ENCODE assay signal across 9 mouse cellular contexts in the genomic region with DNA sequence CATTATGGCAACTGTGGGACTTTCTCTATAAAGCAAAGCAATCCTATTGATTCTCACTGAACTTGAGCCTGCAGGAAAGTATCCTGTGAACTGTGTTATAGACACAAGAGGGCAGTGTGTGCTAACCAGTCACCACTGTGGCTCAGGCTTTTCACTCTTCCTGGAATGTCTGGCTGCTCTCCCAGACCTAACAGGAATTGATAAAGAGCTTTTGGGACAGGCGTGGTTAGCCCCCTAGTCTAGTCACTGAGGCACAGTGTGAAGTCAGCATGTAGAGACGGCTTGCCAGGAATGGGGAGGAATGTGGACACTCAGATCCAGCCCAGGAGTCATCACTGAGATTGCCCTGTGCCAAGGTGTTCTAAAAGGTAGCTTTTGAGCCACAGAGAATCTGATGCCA. TPM values are rescaled to one million over a fixed set of nuclear protein-coding genes. Genes with fewer than 3 reads are reported as not detected.
DNase-seq lines count a peak whose midpoint lies in the region; ATAC-seq and TF ChIP-seq lines count a peak whose summit lies in the region.
"Had no signal": no experiment of that assay in that cellular context is flagged by ENCODE, and none has a peak within 500 bp of the region (broad histone marks: within the 10 kb centered on the region; RNA-seq: fewer than 3 reads in every experiment).

No protein-coding gene starts in this region.

- no peak overlapping the region for H3K9ac ChIP-seq in embryonic facial prominence, embryonic 13.5 days
- H3K9ac ChIP-seq in limb, embryonic 14.5 days (ENCODE audit: low read depth, low read length, severe bottlenecking): no peak overlapping the region
- H3K9ac ChIP-seq in midbrain, embryonic 16.5 days (ENCODE audit: low read depth, low read length): no peak overlapping the region
- no peak overlapping the region for H3K9ac ChIP-seq in stomach, postnatal 0 days (ENCODE audit: low read length)

- no peaks in the 10 kb centered on the region for H3K36me3 ChIP-seq in embryonic facial prominence, embryonic 13.5 days
- H3K36me3 ChIP-seq in kidney, adult 2 months (ENCODE audit: control insufficient read depth, insufficient read depth, low read length): no peaks in the 10 kb centered on the region
- H3K36me3 ChIP-seq in limb, embryonic 14.5 days (ENCODE audit: control insufficient read depth, insufficient read depth, low read length): no peaks in the 10 kb centered on the region
- no peaks in the 10 kb centered on the region for H3K36me3 ChIP-seq in midbrain, embryonic 16.5 days (ENCODE audit: control insufficient read depth, insufficient read depth, low read length)
- no peaks in the 10 kb centered on the region for H3K36me3 ChIP-seq in stomach, postnatal 0 days (ENCODE audit: control insufficient read depth, insufficient read depth, low read length)

- WGBS in embryonic facial prominence, embryonic 13.5 days: 0% methylated on average over 2 of the region's 2 CpGs
- WGBS in kidney, adult 2 months: 1% methylated on average over 2 of the region's 2 CpGs
- 4% methylated on average over 2 of the region's 2 CpGs for WGBS in limb, embryonic 14.5 days
- 7% methylated on average over 2 of the region's 2 CpGs for WGBS in midbrain, embryonic 16.5 days
- WGBS in stomach, postnatal 0 days: 0% methylated on average over 2 of the region's 2 CpGs

- TF ChIP-seq POLR2A in kidney, adult 2 months (IDR thresholded peaks at IDR 0.05; ENCODE audit: low read depth, low read length): no peak
- TF ChIP-seq POLR2A in limb, embryonic 14.5 days (IDR thresholded peaks at IDR 0.05; ENCODE audit: borderline replicate concordance, extremely low read depth, insufficient read depth, insufficient read length): no peak

- peak; percentile 94 for ATAC-seq in CD4-positive, CD25-positive, alpha-beta regulatory T cell, adult 4 months
- ATAC-seq in embryonic facial prominence, embryonic 13.5 days (ENCODE audit: insufficient number of reproducible peaks, insufficient read depth, low FRiP score, low TSS enrichment, low read depth): 0 out of 2 replicates have a peak, but pooled peaks have one; percentile 29
- ATAC-seq in limb, embryonic 14.5 days (ENCODE audit: low FRiP score, low read depth): peak; percentile 85
- ATAC-seq in midbrain, embryonic 16.5 days: peak; percentile 87
- ATAC-seq in stomach, postnatal 0 days (ENCODE audit: low FRiP score, low TSS enrichment): peak; percentile 82

- H3K27ac ChIP-seq in embryonic facial prominence, embryonic 13.5 days: no peak overlapping the region
- no peak overlapping the region for H3K27ac ChIP-seq in kidney, adult 2 months (ENCODE audit: insufficient read depth, low read depth, low read length)
- H3K27ac ChIP-seq in limb, embryonic 14.5 days (replicated peaks; ENCODE audit: low read depth, low read length): no peak overlapping the region
- no peak overlapping the region for H3K27ac ChIP-seq in midbrain, embryonic 16.5 days (ENCODE audit: low read length)
- H3K27ac ChIP-seq in stomach, postnatal 0 days (replicated peaks): no peak overlapping the region

- peak; percentile 60 to 78 for DNase-seq in adrenal gland, postnatal 36 days
- peak; percentile 74 to 83 for DNase-seq in heart, adult 9 months (ENCODE audit: low spot score in 2 of 2)
- peak; percentile 86 for DNase-seq in kidney, adult 2 months
- peak; percentile 95 for DNase-seq in limb, embryonic 14.5 days (ENCODE audit: low spot score)
- peak; percentile 60 for DNase-seq in stomach, postnatal 0 days (ENCODE audit: low spot score)

- peaks cover 18% of the 10 kb centered on the region for H3K4me1 ChIP-seq in embryonic facial prominence, embryonic 13.5 days
- no peaks in the 10 kb centered on the region for H3K4me1 ChIP-seq in kidney, adult 2 months (ENCODE audit: control insufficient read depth, insufficient read depth, low read length)
- 0 out of 2 replicates have a peak, but pooled peaks cover 5% of the 10 kb centered on the region for H3K4me1 ChIP-seq in limb, embryonic 14.5 days (ENCODE audit: control insufficient read depth, insufficient read depth, low read length)
- H3K4me1 ChIP-seq in midbrain, embryonic 16.5 days (ENCODE audit: control insufficient read depth, insufficient read depth, low read length): no peaks in the 10 kb centered on the region
- no peaks in the 10 kb centered on the region for H3K4me1 ChIP-seq in stomach, postnatal 0 days (replicated peaks; ENCODE audit: control insufficient read depth, insufficient read depth)

- H3K4me3 ChIP-seq in embryonic facial prominence, embryonic 13.5 days: no peak overlapping the region
- no peak overlapping the region for H3K4me3 ChIP-seq in kidney, adult 2 months (ENCODE audit: insufficient read depth, low read depth, low read length)
- no peak overlapping the region for H3K4me3 ChIP-seq in limb, embryonic 14.5 days (replicated peaks; ENCODE audit: low read length)
- H3K4me3 ChIP-seq in midbrain, embryonic 16.5 days (ENCODE audit: low read depth, low read length): no peak overlapping the region
- H3K4me3 ChIP-seq in stomach, postnatal 0 days (ENCODE audit: low read depth, low read length): no peak overlapping the region

- no peak for TF ChIP-seq EP300 in stomach, postnatal 0 days (optimal IDR thresholded peaks at IDR 0.05)

- H3K9me3 ChIP-seq in embryonic facial prominence, embryonic 13.5 days: no peaks in the 10 kb centered on the region
- no peaks in the 10 kb centered on the region; the same call in 1 of the 2 replicates for H3K9me3 ChIP-seq in limb, embryonic 14.5 days (ENCODE audit: control insufficient read depth, low read length)
- H3K9me3 ChIP-seq in midbrain, embryonic 16.5 days (replicated peaks; ENCODE audit: control insufficient read depth, low read length, poor library complexity, severe bottlenecking): no peaks in the 10 kb centered on the region
- no peaks in the 10 kb centered on the region for H3K9me3 ChIP-seq in stomach, postnatal 0 days (ENCODE audit: control insufficient read depth, low read length)

- TF ChIP-seq CTCF in kidney, adult 2 months (conservative IDR thresholded peaks at IDR 0.05; ENCODE audit: insufficient read depth, insufficient read length, low read depth, low read length): peak; percentile 88
- peak; percentile 97 for TF ChIP-seq CTCF in stomach, postnatal 0 days (IDR thresholded peaks at IDR 0.05; ENCODE audit: low read depth)

- no peak overlapping the region for H3K4me2 ChIP-seq in embryonic facial prominence, embryonic 13.5 days
- no peak overlapping the region for H3K4me2 ChIP-seq in limb, embryonic 14.5 days (replicated peaks; ENCODE audit: low read depth, low read length, severe bottlenecking)
- H3K4me2 ChIP-seq in midbrain, embryonic 16.5 days (ENCODE audit: low read length): no peak overlapping the region
- no peak overlapping the region for H3K4me2 ChIP-seq in stomach, postnatal 0 days (replicated peaks; ENCODE audit: low read depth)

- no peaks in the 10 kb centered on the region for H3K27me3 ChIP-seq in embryonic facial prominence, embryonic 13.5 days
- no peaks in the 10 kb centered on the region for H3K27me3 ChIP-seq in kidney, adult 2 months (replicated peaks; ENCODE audit: control insufficient read depth, insufficient read depth, low read length)
- no peaks in the 10 kb centered on the region for H3K27me3 ChIP-seq in limb, embryonic 14.5 days (ENCODE audit: control insufficient read depth, insufficient read depth, low read length)
- H3K27me3 ChIP-seq in midbrain, embryonic 16.5 days (ENCODE audit: control insufficient read depth, insufficient read depth, low read depth, low read length): no peaks in the 10 kb centered on the region
- H3K27me3 ChIP-seq in stomach, postnatal 0 days (ENCODE audit: control insufficient read depth, insufficient read depth, low read length): no peaks in the 10 kb centered on the region

RNA-seq across cellular contexts. Expression of a gene that starts 16.4 kb away (rescaled TPM):
- polyA plus RNA-seq in CD4-positive, CD25-positive, alpha-beta regulatory T cell, adult 4 months (2017; shearing (Covaris generic)): not detected
- not detected for total RNA-seq in adrenal gland, postnatal 36 days (2021)
- polyA plus RNA-seq in embryonic facial prominence, embryonic 13.5 days (2015; fragmentation: Nextera tagmentation; extraction: Ambion mirVana): not detected in 2 replicates
- polyA plus RNA-seq in kidney, adult 2 months (2012; rRNA removed): not detected in 2 replicates
- not detected in 2 replicates for polyA plus RNA-seq in limb, embryonic 14.5 days (2012; rRNA removed)
- polyA plus RNA-seq in limb, embryonic 14.5 days (2014; fragmentation: Nextera tagmentation; extraction: Ambion mirVana): not detected in 2 replicates
- polyA plus RNA-seq in midbrain, embryonic 16.5 days (2015; fragmentation: Nextera tagmentation; extraction: Ambion mirVana): not detected in 2 replicates
- not detected in 2 replicates for polyA plus RNA-seq in stomach, postnatal 0 days (2015; fragmentation: Nextera tagmentation; extraction: Ambion mirVana)
- polyA plus RNA-seq: large intestine, adult 2 months had no signal

RNA-seq across cellular contexts. Expression of a gene that starts 19.2 kb away (rescaled TPM):
- 1 to 10 TPM in 1 of 2 experiments, under 1 TPM in 1; 0.43 to 1.4 TPM for polyA plus RNA-seq in CD4-positive, CD25-positive, alpha-beta regulatory T cell, adult 4 months (2017; shearing (Covaris generic))
- total RNA-seq in adrenal gland, postnatal 36 days (2021): not detected
- polyA plus RNA-seq in embryonic facial prominence, embryonic 13.5 days (2015; fragmentation: Nextera tagmentation; extraction: Ambion mirVana): 0.14 and 0.78 TPM in 2 replicates
- not detected in 2 replicates for polyA plus RNA-seq in kidney, adult 2 months (2012; rRNA removed)
- polyA plus RNA-seq in limb, embryonic 14.5 days (2012; rRNA removed): not detected in 2 replicates
- polyA plus RNA-seq in limb, embryonic 14.5 days (2014; fragmentation: Nextera tagmentation; extraction: Ambion mirVana): not detected in 2 replicates
- polyA plus RNA-seq in midbrain, embryonic 16.5 days (2015; fragmentation: Nextera tagmentation; extraction: Ambion mirVana): 0.11 TPM in 1 of 2 replicates, not detected in the other
- polyA plus RNA-seq in stomach, postnatal 0 days (2015; fragmentation: Nextera tagmentation; extraction: Ambion mirVana): 0.21 and 1.0 TPM in 2 replicates

RNA-seq across cellular contexts. Expression of a gene that starts 51.9 kb away (rescaled TPM):
- 10 to 100 TPM; 18.8 to 32.8 TPM for polyA plus RNA-seq in CD4-positive, CD25-positive, alpha-beta regulatory T cell, adult 4 months (2017; shearing (Covaris generic))
- 10 to 100 TPM; 52.5 to 60.5 TPM for total RNA-seq in adrenal gland, postnatal 36 days (2021)
- 22.9 and 28.1 TPM in 2 replicates for polyA plus RNA-seq in embryonic facial prominence, embryonic 13.5 days (2015; fragmentation: Nextera tagmentation; extraction: Ambion mirVana)
- polyA plus RNA-seq in kidney, adult 2 months (2012; rRNA removed): 33.9 and 37.3 TPM in 2 replicates
- polyA plus RNA-seq in limb, embryonic 14.5 days (2012; rRNA removed): 39.6 and 47.4 TPM in 2 replicates
- 36.9 and 41.8 TPM in 2 replicates for polyA plus RNA-seq in limb, embryonic 14.5 days (2014; fragmentation: Nextera tagmentation; extraction: Ambion mirVana)
- 25.7 and 27.9 TPM in 2 replicates for polyA plus RNA-seq in midbrain, embryonic 16.5 days (2015; fragmentation: Nextera tagmentation; extraction: Ambion mirVana)
- polyA plus RNA-seq in stomach, postnatal 0 days (2015; fragmentation: Nextera tagmentation; extraction: Ambion mirVana): 18.2 and 18.8 TPM in 2 replicates

Comparison
In these comparisons a context has a peak if more than half of its experiments do, and no peak if none do; other contexts are left out.
1. ATAC-seq: peak in every context shown above with its lines; median percentile 94 in CD4-positive, CD25-positive, alpha-beta regulatory T cell, adult 4 months; 87 in midbrain, embryonic 16.5 days; 85 in limb, embryonic 14.5 days; 82 in stomach, postnatal 0 days; 29 in embryonic facial prominence, embryonic 13.5 days.